Mouse (Mus musculus) hindlimb bud, embryonic 11.5 days (tissue): ENCODE results near the gene Gm3727.
"Not testable (repeated sequence)": the region's sequence is repeated elsewhere in the genome, so short reads cannot be mapped to it uniquely, and the experiment has no call there.

ENCODE experiments used
- DNase-seq: peaks from one replicate; pipeline ENCODE4 v3.0.0-alpha.2; 2012; ENCODE audit warnings: low read depth, low spot score; ENCODE audit errors: extremely low spot score

Gm3727 gene

DNA sequence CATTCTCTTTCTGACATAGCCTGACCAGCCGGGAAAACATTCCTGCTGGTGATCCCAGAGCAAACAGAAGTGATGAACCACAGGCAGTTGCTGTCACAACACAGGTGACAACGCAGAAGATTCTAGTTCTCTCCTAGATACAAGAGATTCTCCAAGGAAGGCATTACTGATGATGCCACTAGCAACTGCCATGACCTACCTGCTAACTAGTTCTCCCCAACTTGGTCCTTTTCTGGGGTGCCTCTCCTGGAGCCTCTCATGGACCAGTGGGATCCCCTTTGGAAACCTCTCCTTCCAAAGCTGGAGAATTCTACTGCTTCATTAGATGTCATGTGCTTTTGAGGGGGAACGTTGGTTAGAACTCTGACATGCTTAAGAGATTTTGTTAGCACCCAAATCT is at the start of gene Gm3727:
Gene Gm3727 (minus strand): TSS at position 101 of the 400 bp plus-strand sequence.
- not testable (repeated sequence) for DNase-seq

DNA sequence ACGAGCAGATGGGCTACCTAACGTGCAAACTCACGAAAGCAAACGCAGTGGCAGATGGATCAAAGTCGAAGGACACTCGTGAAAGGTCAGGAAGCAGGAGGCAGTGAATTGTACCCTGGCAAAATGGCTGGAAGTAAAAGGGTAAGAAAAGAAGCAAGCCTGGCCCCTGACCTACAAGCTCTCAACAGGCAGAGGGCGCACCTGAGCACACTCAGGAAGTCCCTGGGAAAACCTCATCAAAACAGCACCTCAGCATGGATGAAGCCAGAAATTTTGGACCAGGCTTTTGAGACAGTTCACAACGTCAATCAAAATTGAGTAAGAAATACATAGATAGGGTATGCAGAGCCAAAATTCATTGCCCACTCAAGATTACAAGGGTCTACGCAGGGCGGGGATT is 21.0 kb downstream of the Gm3727 start:
- not testable (repeated sequence) for DNase-seq
